8 mouse cellular contexts compared by ENCODE assay signal in genomic region chr8:70042583-70043455, GRCm38 (mm10). TPM values are rescaled to one million over a fixed set of nuclear protein-coding genes. Genes with fewer than 3 reads are reported as not detected.
A peak's percentile ranks its signal among the peaks of the same experiment; 100 is the strongest.
DNase-seq lines count a peak whose midpoint lies in the region; ATAC-seq and TF ChIP-seq lines count a peak whose summit lies in the region.

Mau2 (minus strand) TSS chr8:70042734.
Sugp1 (plus strand) TSS chr8:70042813.

- H3K36me3 ChIP-seq in embryonic facial prominence, embryonic 14.5 days (ENCODE audit: control insufficient read depth, insufficient read depth, low read length) = 0 out of 2 replicates have a peak, but pooled peaks cover 2% of the 10 kb centered on the region
- H3K36me3 ChIP-seq in heart, adult 2 months (ENCODE audit: control insufficient read depth, insufficient read depth, low read length) = peaks cover 9% of the 10 kb centered on the region
- H3K36me3 ChIP-seq in limb, embryonic 13.5 days = peaks cover 3% of the 10 kb centered on the region; the same call in 1 of the 2 replicates
- no peaks in the 10 kb centered on the region for H3K36me3 ChIP-seq in midbrain, embryonic 16.5 days (ENCODE audit: control insufficient read depth, insufficient read depth, low read length)

- ATAC-seq in embryonic facial prominence, embryonic 14.5 days (ENCODE audit: low read depth) = peak; percentile 97
- ATAC-seq in limb, embryonic 13.5 days (ENCODE audit: low FRiP score, low read depth) = peak; percentile 97
- peak; percentile 98 for ATAC-seq in midbrain, embryonic 16.5 days

- H3K9ac ChIP-seq in embryonic facial prominence, embryonic 14.5 days (ENCODE audit: low read depth, low read length) = peak within 1 kb of the TSS; percentile 98
- peak within 1 kb of the TSS; percentile 92 for H3K9ac ChIP-seq in heart, adult 2 months (ENCODE audit: low read depth, low read length)
- peak within 1 kb of the TSS; percentile 97 for H3K9ac ChIP-seq in limb, embryonic 13.5 days
- peak within 1 kb of the TSS; percentile 81 for H3K9ac ChIP-seq in midbrain, embryonic 16.5 days (ENCODE audit: low read depth, low read length)

- H3K4me1 ChIP-seq in embryonic facial prominence, embryonic 14.5 days (ENCODE audit: control insufficient read depth, insufficient read depth, low read length) = peaks cover 19% of the 10 kb centered on the region
- H3K4me1 ChIP-seq in heart, adult 2 months (ENCODE audit: control insufficient read depth, insufficient read depth, low read length) = peaks cover 11% of the 10 kb centered on the region
- H3K4me1 ChIP-seq in limb, embryonic 13.5 days = peaks cover 36% of the 10 kb centered on the region
- H3K4me1 ChIP-seq in midbrain, embryonic 16.5 days (ENCODE audit: control insufficient read depth, insufficient read depth, low read length) = peaks cover 35% of the 10 kb centered on the region

- peak within 1 kb of the TSS; percentile 94 for H3K4me2 ChIP-seq in embryonic facial prominence, embryonic 14.5 days (ENCODE audit: low read depth, low read length)
- H3K4me2 ChIP-seq in limb, embryonic 13.5 days (replicated peaks) = peak within 1 kb of the TSS; percentile 97
- peak within 1 kb of the TSS; percentile 91 for H3K4me2 ChIP-seq in midbrain, embryonic 16.5 days (ENCODE audit: low read length)

- TF ChIP-seq CTCF in heart, adult 2 months (IDR thresholded peaks at IDR 0.05) = no peak

- no peaks in the 10 kb centered on the region for H3K27me3 ChIP-seq in embryonic facial prominence, embryonic 14.5 days (replicated peaks; ENCODE audit: control insufficient read depth, insufficient read depth, low read length)
- H3K27me3 ChIP-seq in heart, adult 2 months (ENCODE audit: control insufficient read depth, insufficient read depth, low read length) = no peaks in the 10 kb centered on the region
- H3K27me3 ChIP-seq in limb, embryonic 13.5 days = no peaks in the 10 kb centered on the region
- H3K27me3 ChIP-seq in midbrain, embryonic 16.5 days (ENCODE audit: control insufficient read depth, insufficient read depth, low read depth, low read length) = no peaks in the 10 kb centered on the region

- H3K27ac ChIP-seq in embryonic facial prominence, embryonic 14.5 days (replicated peaks; ENCODE audit: low read depth, low read length) = peak within 1 kb of the TSS; percentile 88
- peak within 1 kb of the TSS; percentile 94 for H3K27ac ChIP-seq in heart, adult 2 months
- peak within 1 kb of the TSS; percentile 70 for H3K27ac ChIP-seq in limb, embryonic 13.5 days
- peak within 1 kb of the TSS; percentile 87 for H3K27ac ChIP-seq in midbrain, embryonic 16.5 days (ENCODE audit: low read length)

- peak; percentile 67 for TF ChIP-seq POLR2A in heart, adult 2 months (IDR thresholded peaks at IDR 0.05; ENCODE audit: insufficient read depth, low read depth, low read length)

- peak; percentile 99 for DNase-seq in 3T3-L1 (ENCODE audit: low read depth, low spot score)
- DNase-seq in adrenal gland, postnatal 4 days (ENCODE audit: low spot score in 2 of 2) = peak; percentile 81 to 87
- DNase-seq in embryonic facial prominence, embryonic 14.5 days (ENCODE audit: low spot score) = peak; percentile 98
- DNase-seq in heart, adult 2 months = peak; percentile 97
- DNase-seq in kidney, adult 8-10 months = peak; percentile 94 to 97
- peak; percentile 97 to 98 for DNase-seq in spleen, postnatal 10 days (ENCODE audit: low spot score in 2 of 2)

- peaks cover 13% of the 10 kb centered on the region for H3K79me2 ChIP-seq in heart, adult 2 months (replicated peaks; ENCODE audit: control insufficient read depth, insufficient read depth, low read length)

- no peaks in the 10 kb centered on the region for H3K9me3 ChIP-seq in embryonic facial prominence, embryonic 14.5 days (ENCODE audit: control insufficient read depth, low read length)
- no peaks in the 10 kb centered on the region for H3K9me3 ChIP-seq in limb, embryonic 13.5 days
- H3K9me3 ChIP-seq in midbrain, embryonic 16.5 days (replicated peaks; ENCODE audit: control insufficient read depth, low read length, poor library complexity, severe bottlenecking) = no peaks in the 10 kb centered on the region

- H3K4me3 ChIP-seq in embryonic facial prominence, embryonic 14.5 days (ENCODE audit: low read depth, low read length) = peak within 1 kb of the TSS; percentile 100
- peak within 1 kb of the TSS; percentile 99 for H3K4me3 ChIP-seq in heart, adult 2 months
- H3K4me3 ChIP-seq in limb, embryonic 13.5 days = peak within 1 kb of the TSS; percentile 98
- peak within 1 kb of the TSS; percentile 70 for H3K4me3 ChIP-seq in midbrain, embryonic 16.5 days (ENCODE audit: low read depth, low read length)

- no peak for TF ChIP-seq EP300 in heart, adult 2 months (IDR thresholded peaks at IDR 0.05; ENCODE audit: insufficient read depth, low read depth, low read length)

- intact Hi-C loops in heart, adult 2 months (cut with DNase I) = loop anchor here (2.0 to 5.0 kb wide), 2 partner anchors 36 to 96 kb away; partner anchors contain the start of genes Borcs8, Mef2b and Rfxank

- under 1% methylated on average over 63 of the region's 65 CpGs for WGBS in embryonic facial prominence, embryonic 14.5 days
- under 1% methylated on average over 65 of the region's 65 CpGs for WGBS in heart, adult 2 months
- WGBS in limb, embryonic 13.5 days = under 1% methylated on average over 64 of the region's 65 CpGs
- WGBS in midbrain, embryonic 16.5 days = under 1% methylated on average over 65 of the region's 65 CpGs

RNA-seq across cellular contexts. Expression of gene Mau2, which starts in this region (rescaled TPM):
- total RNA-seq in adrenal gland, postnatal 4 days (2021) = 10 to 100 TPM; 76.6 to 80.2 TPM
- polyA plus RNA-seq in embryonic facial prominence, embryonic 14.5 days (2014; fragmentation: Nextera tagmentation; extraction: Ambion mirVana) = 45.8 and 49.1 TPM in 2 replicates
- total RNA-seq in heart, adult 2 months (2021) = 10 to 100 TPM; 30.1 to 32.6 TPM
- polyA plus RNA-seq in heart, adult 2 months (2012; rRNA removed) = 33.2 and 46.9 TPM in 2 replicates
- polyA plus RNA-seq in limb, embryonic 13.5 days (2015; fragmentation: Nextera tagmentation; extraction: Ambion mirVana) = 59.5 and 62.8 TPM in 2 replicates
- polyA plus RNA-seq in midbrain, embryonic 16.5 days (2015; fragmentation: Nextera tagmentation; extraction: Ambion mirVana) = 75.8 and 79.0 TPM in 2 replicates

RNA-seq across cellular contexts. Expression of gene Sugp1, which starts in this region (rescaled TPM):
- total RNA-seq in adrenal gland, postnatal 4 days (2021) = 10 to 100 TPM; 41.1 to 45.2 TPM
- polyA plus RNA-seq in embryonic facial prominence, embryonic 14.5 days (2014; fragmentation: Nextera tagmentation; extraction: Ambion mirVana) = 25.1 and 33.5 TPM in 2 replicates
- total RNA-seq in heart, adult 2 months (2021) = 10 to 100 TPM; 15.8 to 19.6 TPM
- 6.7 and 10.6 TPM in 2 replicates for polyA plus RNA-seq in heart, adult 2 months (2012; rRNA removed)
- polyA plus RNA-seq in limb, embryonic 13.5 days (2015; fragmentation: Nextera tagmentation; extraction: Ambion mirVana) = 54.5 and 58.5 TPM in 2 replicates
- 58.4 and 61.9 TPM in 2 replicates for polyA plus RNA-seq in midbrain, embryonic 16.5 days (2015; fragmentation: Nextera tagmentation; extraction: Ambion mirVana)

Comparison
In these comparisons a context has a peak if more than half of its experiments do, and no peak if none do; other contexts are left out.
1. Peak in every context shown above with its lines: DNase-seq, ATAC-seq, H3K4me3 ChIP-seq and H3K27ac ChIP-seq.